Mouse (Mus musculus) forebrain, postnatal 0 days (tissue): ENCODE results near the gene Fkbp2. TPM values are rescaled to one million over a fixed set of nuclear protein-coding genes. Genes with fewer than 3 reads are reported as not detected.
"Not testable (repeated sequence)": the region's sequence is repeated elsewhere in the genome, so short reads cannot be mapped to it uniquely, and the experiment has no call there.

ENCODE experiments used
- ATAC-seq: fragments of 200-750 bp; cut with Nextera tagmentation; 2 replicates; pipeline ENCODE4 v1.8.0; 2017; ENCODE audit warnings: mild to moderate bottlenecking, moderate library complexity
- DNase-seq: peaks from one replicate; pipeline ENCODE4 v3.0.0-alpha.2; 2015
- H3K27ac ChIP-seq: fragments of 300-500 bp; sonication (generic); 2 replicates; pipeline ENCODE4 v1.5.1; 2014; ENCODE audit warnings: low read depth, mild to moderate bottlenecking, antibody characterized with exemption, low read length, moderate library complexity, mixed read lengths
- H3K27me3 ChIP-seq: fragments of 300-500 bp; sonication (generic); 2 replicates; pipeline ENCODE4 v1.6.1; 2014; ENCODE audit warnings: mild to moderate bottlenecking, low read length, mixed read lengths; ENCODE audit not compliant: insufficient read depth
- H3K36me3 ChIP-seq: fragments of 300-500 bp; sonication (generic); 2 replicates; pipeline ENCODE4 v1.6.1; 2014; ENCODE audit warnings: mild to moderate bottlenecking, moderate library complexity; ENCODE audit not compliant: insufficient read depth
- H3K4me1 ChIP-seq: fragments of 300-500 bp; sonication (generic); 2 replicates; pipeline ENCODE4 v1.6.1; 2014; ENCODE audit warnings: antibody characterized with exemption; ENCODE audit not compliant: insufficient read depth
- H3K4me2 ChIP-seq: fragments of 300-500 bp; sonication (generic); 2 replicates; pipeline ENCODE4 v1.6.1; 2014; ENCODE audit warnings: low read depth, mild to moderate bottlenecking, moderate library complexity
- H3K4me3 ChIP-seq: fragments of 300-500 bp; sonication (generic); 2 replicates; pipeline ENCODE4 v1.5.1; 2014; ENCODE audit warnings: low read depth, low read length, mixed read lengths
- H3K9ac ChIP-seq: fragments of 300-500 bp; sonication (generic); 2 replicates; pipeline ENCODE4 v1.6.1; 2014; ENCODE audit warnings: mild to moderate bottlenecking
- H3K9me3 ChIP-seq: fragments of 300-500 bp; sonication (generic); 2 replicates; pipeline ENCODE4 v1.6.1; 2016; ENCODE audit warnings: low read length
- CTCF ChIP-seq: sonication (generic); IDR thresholded peaks from 2 replicates; pipeline ENCODE4 v1.5.1; 2016; ENCODE audit warnings: antibody characterized with exemption, control low read depth, low read depth
- WGBS: fragments of 180-500 bp; shearing (Covaris S2); extraction: QIAGEN DNeasy Blood & Tissue Kit; methylation state at CpG from one replicate; pipeline ENCODE4 v1.1.7; 2014; 5-methylcytosine and 5-hydroxymethylcytosine counted together
- polyA plus RNA-seq: library from polyadenylated mRNA; unstranded; fragments of >200 nt; fragmentation: Nextera tagmentation; extraction: Ambion mirVana; gene quantifications from 2 replicates; pipeline ENCODE4 v1.2.1, GENCODE M21; 2015
- total RNA-seq: library from RNA; depleted of rRNA; stranded (reverse); fragments of >200 nt; gene quantifications from 2 replicates; pipeline ENCODE4 v1.2.3, GENCODE M21; 2014

Fkbp2 gene
- total and polyA plus RNA-seq, 2 experiments from 2014 or later = 26.8 to 106 TPM

DNA sequence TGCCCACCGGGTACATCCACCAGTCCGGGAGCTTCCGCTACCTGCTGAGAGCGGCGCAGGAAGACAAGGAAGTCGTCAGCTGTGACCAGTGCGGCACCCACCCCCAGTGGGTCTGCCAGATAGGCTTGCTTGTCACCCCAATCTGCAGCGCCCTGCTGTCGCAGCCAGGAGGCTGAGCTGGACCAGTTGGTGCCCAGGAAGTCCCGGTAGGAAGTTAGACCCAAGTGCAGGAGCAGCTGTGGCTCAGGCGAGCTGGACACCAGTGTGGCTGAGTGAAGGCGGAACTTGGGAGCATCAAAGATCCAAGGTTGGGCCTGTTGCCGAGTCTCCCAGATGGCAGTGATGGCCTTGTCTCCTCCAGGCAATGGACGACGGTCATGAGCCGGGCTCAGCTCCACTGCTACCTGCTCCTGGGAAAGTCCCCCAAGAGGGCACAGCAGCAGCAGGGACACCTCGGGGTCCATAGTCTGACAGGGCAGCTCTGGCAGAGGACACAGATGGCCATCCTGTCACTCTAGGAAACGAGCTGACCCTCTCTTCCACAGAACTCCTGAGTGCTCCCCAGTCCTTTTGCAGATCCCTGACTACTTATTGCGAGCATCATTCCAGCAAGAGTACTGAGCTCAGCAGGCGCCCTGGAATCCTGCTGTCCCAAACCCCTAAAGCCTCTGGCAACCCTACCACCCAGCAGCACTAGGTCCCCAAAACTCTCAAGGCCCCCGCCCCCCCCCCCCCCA lies 15.1 kb upstream of the Fkbp2 start:
- H3K9ac ChIP-seq = peak overlapping the region; percentile 53
- ATAC-seq (no peak), DNase-seq (no peak)
- peak overlapping the region; percentile 54 for H3K4me3 ChIP-seq
- H3K9me3 ChIP-seq = no peaks in the 10 kb centered on the region
- no peaks in the 10 kb centered on the region for H3K27me3 ChIP-seq
- H3K27ac ChIP-seq = no peak overlapping the region
- peak overlapping the region; percentile 70 for H3K4me2 ChIP-seq
- no peak for TF ChIP-seq CTCF
- H3K4me1 ChIP-seq = peaks cover 18% of the 10 kb centered on the region
- WGBS = 49% methylated on average over 21 of the region's 21 CpGs
- H3K36me3 ChIP-seq = peaks cover 19% of the 10 kb centered on the region; the same call in 1 of the 2 replicates

- DNase-seq = no peak
- no peak overlapping the region for H3K9ac ChIP-seq
Measured at GRCm38 (mm10) chr19:6994489-6994888, 14.2 kb upstream of the Fkbp2 start.

GRCm38 (mm10) chr19:6994002-6994401 lies 13.7 kb upstream of the Fkbp2 start:
- Histone ChIP-seq H3K9me3 (no peaks in the 10 kb centered on the region), H3K27me3 (no peaks in the 10 kb centered on the region), H3K4me3 (no peak overlapping the region), H3K4me1 (peaks cover 18% of the 10 kb centered on the region), H3K36me3 (peaks cover 8% of the 10 kb centered on the region; the same call in 1 of the 2 replicates), H3K9ac (no peak overlapping the region), H3K4me2 (no peak overlapping the region), H3K27ac (no peak overlapping the region)
- no peak for TF ChIP-seq CTCF
- no peak for ATAC-seq
- WGBS = 88% methylated on average over 8 of the region's 8 CpGs
- no peak for DNase-seq

More at GRCm38 (mm10) chr19:6994489-6994888, 14.2 kb upstream of the Fkbp2 start:
- no peak for ATAC-seq
- Histone ChIP-seq H3K4me1 (peaks cover 18% of the 10 kb centered on the region), H3K4me3 (no peak overlapping the region), H3K27ac (no peak overlapping the region), H3K4me2 (no peak overlapping the region), H3K27me3 (no peaks in the 10 kb centered on the region), H3K36me3 (peaks cover 13% of the 10 kb centered on the region; the same call in 1 of the 2 replicates), H3K9me3 (no peaks in the 10 kb centered on the region)
- WGBS = 87% methylated on average over 8 of the region's 8 CpGs
- TF ChIP-seq CTCF = no peak

GRCm38 (mm10) chr19:6993011-6993770 lies 12.9 kb upstream of the Fkbp2 start:
- ATAC-seq (no peak), DNase-seq (no peak)
- TF ChIP-seq CTCF = peak; percentile 11; the same call in 1 of the 2 replicates
- Histone ChIP-seq H3K4me2 (peak overlapping the region; percentile 96), H3K4me1 (peaks cover 18% of the 10 kb centered on the region), H3K27me3 (no peaks in the 10 kb centered on the region), H3K9me3 (no peaks in the 10 kb centered on the region), H3K36me3 (peaks cover under 1% of the 10 kb centered on the region; the same call in 1 of the 2 replicates), H3K4me3 (peak overlapping the region; percentile 52), H3K27ac (no peak overlapping the region), H3K9ac (peak overlapping the region; percentile 51)
- 57% methylated on average over 14 of the region's 14 CpGs for WGBS

- Histone ChIP-seq H3K27ac (0 out of 2 replicates have a peak within 1 kb of the TSS, but pooled peaks have one; percentile 17), H3K36me3 (no peaks in the 10 kb centered on the region), H3K4me1 (peaks cover 18% of the 10 kb centered on the region), H3K4me2 (peak within 1 kb of the TSS; percentile 96), H3K9ac (peak within 1 kb of the TSS; percentile 55), H3K4me3 (peak within 1 kb of the TSS; percentile 52), H3K27me3 (no peaks in the 10 kb centered on the region), H3K9me3 (no peaks in the 10 kb centered on the region)
- peak; percentile 96 for DNase-seq
- no peak for TF ChIP-seq CTCF
- ATAC-seq = peak; percentile 97
- WGBS = 1% methylated on average over 37 of the region's 37 CpGs
Measured at GRCm38 (mm10) chr19:6992011-6992858, 11.9 kb upstream of the Fkbp2 start, which contains the start of gene Dnajc4. TSS of gene Dnajc4 (minus strand) at chr19:6992572.

GRCm38 (mm10) chr19:6991166-6991565 lies 10.9 kb upstream of the Fkbp2 start:
- not testable (repeated sequence) for H3K9ac ChIP-seq, H3K4me2 ChIP-seq, H3K36me3 ChIP-seq, H3K4me3 ChIP-seq, DNase-seq, H3K27ac ChIP-seq, ATAC-seq, H3K9me3 ChIP-seq, H3K27me3 ChIP-seq
- peaks cover 16% of the 10 kb centered on the region for H3K4me1 ChIP-seq
- WGBS = 96% methylated on average over 6 of the region's 6 CpGs
